Mouse (Mus musculus): ENCODE results near the gene Cypt4.
"Not testable (repeated sequence)": the region's sequence is repeated elsewhere in the genome, so short reads cannot be mapped to it uniquely, and the experiment has no call there.

The Cypt4 gene

DNA sequence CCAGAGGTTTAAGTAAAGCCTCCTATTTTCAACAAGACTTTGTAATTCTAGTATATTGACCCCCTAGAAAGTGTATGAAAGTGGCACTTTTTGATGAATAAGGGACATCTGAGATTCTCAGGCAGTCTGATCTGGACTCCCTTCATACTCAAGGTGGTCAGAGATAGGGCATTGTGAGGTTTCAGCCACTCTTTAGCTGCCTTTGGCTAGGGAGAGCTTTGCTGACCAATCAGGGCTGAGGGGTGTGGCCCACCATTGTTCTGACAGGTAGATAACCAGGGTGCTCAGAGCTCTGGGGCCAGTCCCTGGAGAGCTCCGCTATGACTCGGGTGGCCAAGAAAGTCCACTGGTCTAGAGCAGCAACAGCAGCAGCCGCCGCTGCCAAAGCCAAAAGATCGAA, at the start of gene Cypt4:
TSS of gene Cypt4 (plus strand) at position 301 of the 400 bp plus-strand sequence.
- ChIA-PET POLR2A (interaction anchor here in 1 of 4 experiments (0.6 kb wide), 1 partner anchor 1642 kb away, joined by 3 read pairs; no protein-coding TSS in a partner anchor), CTCF (interaction anchor here in 2 of 4 experiments (0.6 kb wide), 2 partner anchors 12 to 231 kb away, joined by 5 to 7 read pairs; no protein-coding TSS in a partner anchor)

DNA sequence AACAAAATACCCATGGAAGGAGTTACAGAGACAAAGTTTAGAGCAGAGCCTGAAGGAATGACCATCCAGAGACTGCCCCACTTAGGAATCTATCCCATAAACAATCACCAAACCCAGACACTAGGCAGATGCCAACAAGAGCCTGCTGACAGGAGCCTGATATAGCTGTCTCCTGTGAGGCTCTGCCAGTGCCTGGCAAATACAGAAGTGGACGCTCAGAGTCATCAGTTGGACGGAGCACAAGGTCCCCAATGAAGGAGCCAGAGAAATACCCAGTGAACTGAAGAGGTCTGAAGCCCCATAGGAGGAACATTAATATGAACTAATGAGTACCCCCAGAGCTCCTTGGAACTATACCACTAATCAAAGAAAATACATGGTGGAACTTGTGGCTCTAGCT, 12.3 kb downstream of the Cypt4 start:
- POLR2A ChIA-PET, CTCF ChIA-PET: not testable (repeated sequence)

Measured in embryonic stem cell, embryonic (primary cell).